Mouse (Mus musculus) intestine, postnatal 0 days (tissue): ENCODE results near the gene Pank4. TPM values are rescaled to one million over a fixed set of nuclear protein-coding genes. Genes with fewer than 3 reads are reported as not detected.

ENCODE experiments used
- ATAC-seq: fragments of 200-750 bp; cut with Nextera tagmentation; 2 replicates; pipeline ENCODE4 v1.8.0; 2017; ENCODE audit warnings: mild to moderate bottlenecking, moderate TSS enrichment, moderate library complexity
- H3K27ac ChIP-seq: fragments of 300-500 bp; sonication (generic); 2 replicates; pipeline ENCODE4 v1.5.1; 2014; ENCODE audit warnings: mild to moderate bottlenecking, low read depth, low read length, moderate library complexity
- H3K27me3 ChIP-seq: fragments of 300-500 bp; sonication (generic); replicated peaks from 2 replicates; pipeline ENCODE4 v1.6.1; 2014; ENCODE audit warnings: low read length, mixed read lengths; ENCODE audit not compliant: control insufficient read depth, insufficient read depth
- H3K36me3 ChIP-seq: fragments of 300-500 bp; sonication (generic); 2 replicates; pipeline ENCODE4 v1.6.1; 2014; ENCODE audit warnings: mild to moderate bottlenecking, moderate library complexity; ENCODE audit not compliant: control insufficient read depth, insufficient read depth
- H3K4me1 ChIP-seq: fragments of 300-500 bp; sonication (generic); replicated peaks from 2 replicates; pipeline ENCODE4 v1.6.1; 2014; ENCODE audit warnings: antibody characterized with exemption, low read length, mixed read lengths; ENCODE audit not compliant: control insufficient read depth, insufficient read depth
- H3K4me2 ChIP-seq: fragments of 300-500 bp; sonication (generic); replicated peaks from 2 replicates; pipeline ENCODE4 v1.6.1; 2014; ENCODE audit warnings: low read depth, mild to moderate bottlenecking, moderate library complexity
- H3K4me3 ChIP-seq: fragments of 300-500 bp; sonication (generic); 2 replicates; pipeline ENCODE4 v1.5.1; 2014; ENCODE audit warnings: low read depth, low read length
- H3K9ac ChIP-seq: fragments of 300-500 bp; sonication (generic); 2 replicates; pipeline ENCODE4 v1.6.1; 2014; ENCODE audit warnings: mild to moderate bottlenecking, low read depth, low read length
- H3K9me3 ChIP-seq: fragments of 300-500 bp; sonication (generic); 2 replicates; pipeline ENCODE4 v1.6.1; 2016; ENCODE audit warnings: mixed run types; ENCODE audit not compliant: control insufficient read depth
- CTCF ChIP-seq: sonication (generic); IDR thresholded peaks from 2 replicates; pipeline ENCODE4 v1.5.1; 2016; ENCODE audit warnings: low read depth, mild to moderate bottlenecking, control low read depth, antibody characterized with exemption, moderate library complexity
- WGBS: fragments of 180-500 bp; shearing (Covaris S2); extraction: QIAGEN DNeasy Blood & Tissue Kit; methylation state at CpG from one replicate; pipeline ENCODE4 v1.1.7; 2014; 5-methylcytosine and 5-hydroxymethylcytosine counted together
- polyA plus RNA-seq: library from polyadenylated mRNA; unstranded; fragments of >200 nt; fragmentation: Nextera tagmentation; extraction: Ambion mirVana; gene quantifications from 2 replicates; pipeline ENCODE4 v1.2.1, GENCODE M21; 2015

Gene Pank4
- 10.9 and 11.5 TPM in 2 replicates for polyA plus RNA-seq

DNA sequence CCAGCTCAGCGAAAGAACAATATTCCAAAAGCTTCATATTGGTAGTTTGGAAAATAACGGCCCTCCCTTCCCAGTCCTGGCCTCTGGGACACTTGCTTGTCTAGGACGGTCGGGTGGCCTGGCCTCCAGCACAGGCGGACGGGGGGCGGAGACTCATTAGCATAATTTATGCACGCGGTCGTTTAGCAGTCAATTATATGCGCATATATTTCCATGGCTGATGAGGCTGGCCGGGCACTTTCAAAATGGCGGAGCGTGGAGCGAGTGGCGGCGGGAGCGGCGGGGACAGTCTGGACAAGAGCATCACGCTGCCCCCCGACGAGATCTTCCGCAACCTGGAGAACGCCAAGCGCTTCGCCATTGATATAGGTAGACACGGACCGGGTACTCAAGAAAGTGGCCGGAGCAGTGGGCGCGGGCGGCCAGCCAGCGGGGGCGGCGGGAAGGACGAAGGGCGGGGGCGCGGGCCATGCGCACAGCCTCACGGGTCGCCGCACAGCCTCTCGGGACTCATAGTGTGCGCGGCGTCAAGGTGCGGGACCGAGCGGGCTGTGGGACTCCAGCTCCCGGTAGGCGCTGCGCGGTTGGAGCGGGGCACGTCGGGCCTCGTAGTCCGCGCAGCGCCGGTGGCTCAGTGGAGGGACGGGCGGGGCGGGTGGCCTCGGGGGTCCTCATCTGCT is at the start of gene Pank4:
Gene Pank4, plus strand, starts transcription at position 223 of the 680 bp plus-strand sequence.
- Histone ChIP-seq H3K27me3 (peaks cover 39% of the 10 kb centered on the region), H3K27ac (peak within 1 kb of the TSS; percentile 43), H3K9me3 (no peaks in the 10 kb centered on the region), H3K9ac (peak within 1 kb of the TSS; percentile 62), H3K36me3 (peaks cover 1% of the 10 kb centered on the region; the same call in 1 of the 2 replicates), H3K4me1 (peaks cover 13% of the 10 kb centered on the region), H3K4me2 (peak within 1 kb of the TSS; percentile 90), H3K4me3 (peak within 1 kb of the TSS; percentile 64)
- TF ChIP-seq CTCF: no peak
- peak; percentile 92 for ATAC-seq
- WGBS: under 1% methylated on average over 66 of the region's 66 CpGs

DNA sequence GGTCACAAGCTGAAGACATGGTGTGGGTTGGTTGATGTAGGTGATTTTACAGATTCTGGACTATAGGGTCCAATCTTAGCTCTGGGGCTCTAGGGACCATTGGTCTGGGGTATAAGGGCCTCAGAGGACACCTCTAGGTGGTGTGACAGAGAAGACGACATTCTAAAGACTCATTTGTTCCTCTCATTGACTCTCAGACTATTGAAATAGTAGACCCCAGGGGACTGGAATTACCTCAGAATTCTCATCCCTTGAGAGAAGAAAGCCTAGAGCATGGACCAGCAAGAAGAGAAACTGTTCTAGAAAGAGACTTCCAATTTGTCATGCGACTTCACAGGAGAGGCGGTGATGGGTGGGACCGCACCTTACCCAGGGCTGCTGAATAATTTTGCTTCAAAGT is 49.7 kb upstream of the Pank4 start:
- peak overlapping the region; percentile 24; the same call in 1 of the 2 replicates for H3K4me2 ChIP-seq
- no peak overlapping the region for H3K9ac ChIP-seq
- no peaks in the 10 kb centered on the region for H3K27me3 ChIP-seq
- 91% methylated on average over 4 of the region's 4 CpGs for WGBS
- 0 out of 2 replicates have a peak, but pooled peaks cover 3% of the 10 kb centered on the region for H3K9me3 ChIP-seq
- ATAC-seq: no peak
- peaks cover 36% of the 10 kb centered on the region for H3K4me1 ChIP-seq
- H3K36me3 ChIP-seq: peaks cover 5% of the 10 kb centered on the region
- peak overlapping the region; percentile 50; the same call in 1 of the 2 replicates for H3K27ac ChIP-seq
- no peak for TF ChIP-seq CTCF
- no peak overlapping the region for H3K4me3 ChIP-seq

DNA sequence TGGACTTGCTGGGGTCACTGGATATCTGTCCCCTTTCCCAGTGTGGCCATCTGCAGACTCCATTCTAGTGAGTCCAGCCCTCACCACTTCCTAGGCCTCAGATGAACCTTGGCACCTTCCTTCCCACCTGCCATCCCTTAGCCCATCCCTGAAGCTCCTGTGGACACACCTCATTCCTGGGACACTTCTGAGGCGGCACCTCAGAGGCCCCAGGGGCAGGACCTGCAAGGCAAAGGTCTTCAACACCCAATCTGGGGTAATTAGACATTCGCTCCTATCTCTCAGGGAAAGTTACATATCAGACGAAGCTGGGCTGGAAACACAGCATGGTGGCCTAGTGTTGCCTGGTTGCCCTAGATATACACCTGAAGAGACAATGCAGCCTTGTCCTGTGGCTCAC is 49.2 kb upstream of the Pank4 start:
- no peak overlapping the region for H3K4me3 ChIP-seq
- H3K4me2 ChIP-seq: no peak overlapping the region; the same call in 1 of the 2 replicates
- H3K27me3 ChIP-seq: no peaks in the 10 kb centered on the region
- H3K4me1 ChIP-seq: peaks cover 36% of the 10 kb centered on the region
- 0 out of 2 replicates have a peak, but pooled peaks cover 3% of the 10 kb centered on the region for H3K9me3 ChIP-seq
- 35% methylated on average over 3 of the region's 3 CpGs for WGBS
- H3K27ac ChIP-seq: peak overlapping the region; percentile 60
- no peak for TF ChIP-seq CTCF
- H3K36me3 ChIP-seq: peaks cover 5% of the 10 kb centered on the region
- ATAC-seq: peak; percentile 95
- H3K9ac ChIP-seq: no peak overlapping the region

DNA sequence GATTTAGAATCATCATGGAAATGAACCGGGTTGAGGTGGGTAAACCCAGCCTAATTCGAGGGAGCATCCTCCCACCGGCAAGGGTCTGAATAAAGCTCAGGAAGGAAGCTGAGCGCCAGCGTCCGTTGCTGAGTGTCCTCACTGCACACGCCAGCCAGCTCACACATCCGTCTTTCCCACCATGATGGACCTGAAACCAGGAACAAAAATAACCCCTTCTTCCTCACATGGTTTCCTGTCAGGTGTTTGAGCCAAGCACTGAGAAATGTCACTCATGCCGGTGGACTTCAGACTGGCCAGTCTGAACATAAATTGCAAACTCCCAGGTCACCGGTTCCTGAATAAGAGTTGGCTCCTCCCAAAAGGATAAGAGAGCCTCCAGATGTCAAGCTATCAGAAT is 48.6 kb upstream of the Pank4 start:
- TF ChIP-seq CTCF: no peak
- H3K4me2 ChIP-seq: peak overlapping the region; percentile 17
- 0 out of 2 replicates have a peak, but pooled peaks cover 3% of the 10 kb centered on the region for H3K9me3 ChIP-seq
- H3K4me3 ChIP-seq: no peak overlapping the region
- H3K27ac ChIP-seq: peak overlapping the region; percentile 60
- H3K9ac ChIP-seq: no peak overlapping the region
- H3K27me3 ChIP-seq: no peaks in the 10 kb centered on the region
- peak; percentile 21 for ATAC-seq
- 60% methylated on average over 10 of the region's 10 CpGs for WGBS
- H3K36me3 ChIP-seq: peaks cover 5% of the 10 kb centered on the region
- H3K4me1 ChIP-seq: peaks cover 33% of the 10 kb centered on the region

DNA sequence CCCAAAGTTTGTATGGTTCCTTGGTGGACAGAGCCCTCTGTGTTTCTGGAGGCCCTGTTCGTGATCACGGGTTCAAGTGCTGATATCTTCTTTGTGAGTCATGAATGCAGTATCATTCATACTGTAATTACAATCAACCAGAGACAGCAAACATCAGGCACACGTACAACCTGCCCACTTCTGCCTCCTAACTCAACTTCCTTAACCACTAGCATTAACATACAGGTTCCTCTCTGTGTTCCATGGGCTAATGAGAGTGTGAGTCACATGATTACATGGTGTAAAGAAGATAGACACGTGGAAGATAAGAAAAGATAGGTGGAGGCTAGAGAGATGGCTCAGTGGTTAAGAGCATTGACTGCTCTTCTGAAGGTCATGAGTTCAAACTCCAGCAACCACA is 47.3 kb upstream of the Pank4 start:
- no peak for ATAC-seq
- TF ChIP-seq CTCF: no peak; the same call in 1 of the 2 replicates
- H3K9ac ChIP-seq: no peak overlapping the region
- peaks cover 5% of the 10 kb centered on the region for H3K36me3 ChIP-seq
- H3K4me3 ChIP-seq: no peak overlapping the region
- 46% methylated on average over 4 of the region's 4 CpGs for WGBS
- H3K9me3 ChIP-seq: 0 out of 2 replicates have a peak, but pooled peaks cover 3% of the 10 kb centered on the region
- H3K4me2 ChIP-seq: no peak overlapping the region
- no peak overlapping the region for H3K27ac ChIP-seq
- H3K27me3 ChIP-seq: no peaks in the 10 kb centered on the region
- H3K4me1 ChIP-seq: peaks cover 28% of the 10 kb centered on the region

DNA sequence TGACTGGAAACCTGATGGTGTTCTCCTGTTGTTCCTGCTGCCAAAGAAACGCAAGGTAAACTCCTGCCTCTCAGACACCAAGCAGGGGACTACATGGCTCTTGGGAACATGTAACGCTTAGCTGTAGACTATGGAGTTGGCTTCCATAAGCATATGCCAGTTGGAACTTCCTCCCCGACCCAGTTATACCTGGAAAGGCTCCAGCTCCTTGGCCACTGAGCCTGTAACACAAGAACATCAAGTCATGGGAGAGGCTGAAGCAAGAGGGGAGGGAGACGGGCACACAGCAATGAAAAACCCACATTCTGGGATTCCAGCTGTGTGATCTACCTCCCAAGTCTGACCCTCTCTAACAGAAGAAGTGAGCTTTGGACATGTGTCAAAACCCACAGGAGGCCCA is 41.6 kb upstream of the Pank4 start:
- Histone ChIP-seq H3K36me3 (peaks cover 27% of the 10 kb centered on the region), H3K9me3 (0 out of 2 replicates have a peak, but pooled peaks cover 2% of the 10 kb centered on the region), H3K4me3 (no peak overlapping the region), H3K27me3 (no peaks in the 10 kb centered on the region), H3K4me1 (0 out of 2 replicates have a peak, but pooled peaks cover 2% of the 10 kb centered on the region), H3K9ac (no peak overlapping the region), H3K27ac (no peak overlapping the region), H3K4me2 (no peak overlapping the region)
- 87% methylated on average over 4 of the region's 4 CpGs for WGBS
- no peak for ATAC-seq
- no peak for TF ChIP-seq CTCF
